Mouse (Mus musculus) gastrocnemius, postnatal 25 days (tissue): ENCODE results near the gene Olfr640. TPM values are rescaled to one million over a fixed set of nuclear protein-coding genes. Genes with fewer than 3 reads are reported as not detected.

Source experiments
- DNase-seq: peaks from one replicate; pipeline ENCODE4 v3.0.0; 2022
- long read RNA-seq, 2 experiments: library from polyadenylated mRNA; stranded (forward); transcript quantifications; one replicate each; pipeline ENCODE4 v2.0.0; 2021
- total RNA-seq, 2 experiments: library from RNA; stranded (reverse); gene quantifications; 1 replicate in 1 of 2; 2 replicates in 1 of 2; pipeline ENCODE4 v1.2.3; 2021

Gene Olfr640
- total RNA-seq, result not detected
- long read RNA-seq, experiment 1, result 0 reads
- long read RNA-seq, experiment 2, result 0 reads

DNA sequence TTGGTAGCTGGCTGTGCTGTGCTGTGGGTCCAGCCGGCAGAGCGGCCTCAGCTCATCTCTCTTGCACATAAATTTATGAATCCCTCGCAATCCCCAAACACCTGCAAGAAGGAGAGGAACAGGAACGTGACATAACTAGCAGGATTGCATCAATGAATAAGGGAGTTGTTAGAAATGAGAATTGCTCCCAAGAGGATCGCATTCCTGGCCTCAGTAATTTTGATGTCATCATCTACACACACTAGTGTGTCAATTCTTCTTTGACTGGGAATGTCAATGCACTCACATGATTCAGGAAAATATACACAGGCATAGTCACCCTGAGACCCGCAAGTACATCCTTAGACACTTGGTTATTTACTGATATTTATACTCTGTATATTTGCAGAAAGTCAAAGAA, at the start of gene Olfr640:
TSS of gene Olfr640 (minus strand) at position 101 of the 400 bp plus-strand sequence.
- no peak for DNase-seq

DNA sequence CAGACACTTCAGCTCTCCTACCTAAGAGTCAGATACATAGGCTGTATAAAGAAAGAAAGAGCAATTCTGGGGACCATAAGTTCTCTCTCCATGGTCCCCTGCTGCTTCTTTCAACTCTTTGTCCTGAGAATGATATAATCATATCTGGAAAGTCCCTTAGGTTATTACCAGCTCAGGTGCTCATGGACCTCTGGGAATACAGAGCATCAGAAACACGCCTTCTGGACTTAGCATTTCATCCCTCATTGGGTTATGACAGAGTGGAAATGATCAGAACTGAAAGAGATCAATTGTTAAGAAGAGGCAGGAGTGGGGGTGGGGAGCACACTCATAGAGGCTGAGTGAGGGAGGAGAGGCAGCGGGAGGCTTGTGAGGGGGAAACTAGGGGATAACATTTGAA, 46.4 kb upstream of the Olfr640 start, which contains the start of gene Olfr644:
TSS of gene Olfr644 (minus strand) at position 101 of the 400 bp plus-strand sequence.
- DNase-seq, result no peak

DNA sequence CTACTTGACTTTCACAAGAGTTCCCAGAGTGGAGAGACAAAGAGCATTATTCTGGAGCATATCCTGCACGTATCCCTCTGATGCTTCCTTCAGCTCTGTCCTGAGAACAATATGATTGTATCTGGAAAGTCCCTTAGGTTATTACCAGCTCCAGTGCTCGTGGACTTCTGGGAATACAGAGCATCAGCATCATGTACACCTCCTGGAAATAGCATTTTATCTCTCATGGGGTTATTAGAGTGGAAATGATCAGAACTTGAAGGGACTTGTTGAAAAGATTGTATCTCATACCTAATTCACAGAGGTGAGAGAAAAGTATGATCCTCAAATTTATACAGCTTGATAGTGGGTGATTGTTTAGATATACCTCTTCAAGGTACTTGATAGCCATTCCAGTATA, 36.0 kb upstream of the Olfr640 start, which contains the start of gene 4930516K23Rik:
TSS of gene 4930516K23Rik (minus strand) at position 101 of the 400 bp plus-strand sequence.
- DNase-seq, result no peak

DNA sequence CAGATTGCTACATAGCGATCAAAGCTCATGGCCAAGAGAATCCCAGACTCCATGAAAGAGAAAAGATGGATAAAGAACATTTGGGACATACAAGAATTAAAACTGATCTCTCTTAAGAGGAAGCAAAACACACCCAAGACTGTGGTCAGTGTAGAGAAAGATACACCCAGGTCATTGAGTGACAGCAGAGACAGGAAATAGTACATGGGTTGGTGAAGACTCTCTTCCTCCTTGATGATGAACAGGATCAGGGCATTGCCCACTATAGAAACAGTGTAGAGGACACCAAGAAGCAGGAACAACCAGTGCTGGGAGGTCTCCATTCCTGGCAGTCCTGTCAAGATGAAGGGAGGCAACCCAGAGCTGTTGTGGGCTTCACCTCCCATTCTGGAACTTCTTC, 33.8 kb upstream of the Olfr640 start:
- DNase-seq, result no peak

DNA sequence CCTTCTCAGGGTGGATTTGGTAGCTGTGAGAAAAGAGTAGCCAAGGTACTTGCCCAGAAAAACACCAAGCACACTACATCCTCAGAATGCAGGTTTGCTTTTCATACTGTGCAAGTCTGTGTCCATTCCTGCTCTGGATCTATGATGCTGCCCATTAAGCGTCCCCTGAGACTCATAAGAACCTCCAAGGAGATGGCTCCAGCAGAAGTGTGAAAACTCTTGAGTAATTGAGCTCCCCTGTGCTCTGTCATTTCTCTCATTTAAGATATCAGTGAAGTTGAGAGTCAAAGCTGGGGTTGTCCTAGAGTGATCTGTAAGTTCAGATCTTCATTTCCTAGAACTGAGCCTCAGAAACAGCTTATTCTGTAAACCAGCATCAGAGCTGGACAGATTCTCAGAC, 27.2 kb upstream of the Olfr640 start, which contains the start of gene Olfr642:
TSS of gene Olfr642 (minus strand) at position 101 of the 400 bp plus-strand sequence.
- no peak for DNase-seq

DNA sequence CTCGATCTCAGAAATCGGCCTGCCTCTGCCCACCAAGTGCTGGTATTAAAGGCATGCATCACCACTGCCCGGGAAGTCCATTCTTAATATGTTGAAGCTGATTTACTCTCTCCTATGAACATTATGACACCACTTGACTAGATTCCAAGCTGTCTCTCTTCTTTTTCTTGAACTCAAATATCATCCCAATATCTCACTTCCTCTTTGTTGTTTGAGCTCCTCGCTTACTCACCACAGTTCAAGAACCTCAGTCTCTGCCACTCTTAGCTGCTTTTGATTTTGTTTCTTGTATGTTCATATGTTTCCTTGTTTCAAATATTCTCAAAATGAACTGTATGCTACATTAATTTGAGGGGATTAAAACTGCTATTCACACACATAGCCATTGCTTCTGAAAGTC, 25.4 kb upstream of the Olfr640 start:
- DNase-seq, result no peak

DNA sequence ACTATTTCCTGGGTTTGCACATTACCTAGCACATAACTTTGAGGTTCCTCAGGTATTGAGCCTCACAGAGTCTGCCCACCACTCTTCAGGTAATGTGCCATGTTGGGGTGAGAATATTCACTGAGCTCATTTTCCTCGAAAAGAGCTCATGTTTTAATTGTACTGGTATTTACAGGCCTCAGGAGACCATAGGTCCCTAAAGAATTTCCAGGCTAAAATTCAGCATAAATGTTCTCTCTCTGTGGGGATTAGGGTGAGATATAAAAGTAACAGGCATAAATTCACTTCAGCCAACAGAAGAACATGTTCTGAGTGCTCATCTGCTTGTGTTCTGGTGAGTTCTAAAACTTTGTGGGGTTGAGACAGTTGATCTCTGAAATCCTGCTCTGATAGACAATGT, 9.8 kb upstream of the Olfr640 start, which contains the start of gene Olfr641:
TSS of gene Olfr641 (plus strand) at position 301 of the 400 bp plus-strand sequence.
- DNase-seq, result no peak

DNA sequence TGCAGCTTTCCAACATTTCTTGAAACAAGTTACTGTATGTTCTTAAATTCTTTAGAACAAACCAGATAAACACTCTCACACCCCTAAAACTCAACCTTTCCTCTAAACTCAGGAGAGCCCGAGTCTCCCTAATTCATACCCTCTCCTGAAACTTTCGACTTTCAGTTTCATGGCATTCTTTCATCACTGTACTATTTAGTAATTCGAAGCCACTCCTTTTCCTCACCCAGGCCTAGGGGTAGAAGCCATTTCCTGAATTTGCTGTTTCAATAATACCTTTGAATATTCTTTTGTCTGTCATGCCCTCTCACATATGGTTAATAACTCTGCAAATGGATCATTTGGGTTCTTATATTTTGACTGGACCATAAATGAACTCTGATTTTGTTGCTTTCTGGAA, 1.6 kb upstream of the Olfr640 start:
- DNase-seq, result no peak

DNA sequence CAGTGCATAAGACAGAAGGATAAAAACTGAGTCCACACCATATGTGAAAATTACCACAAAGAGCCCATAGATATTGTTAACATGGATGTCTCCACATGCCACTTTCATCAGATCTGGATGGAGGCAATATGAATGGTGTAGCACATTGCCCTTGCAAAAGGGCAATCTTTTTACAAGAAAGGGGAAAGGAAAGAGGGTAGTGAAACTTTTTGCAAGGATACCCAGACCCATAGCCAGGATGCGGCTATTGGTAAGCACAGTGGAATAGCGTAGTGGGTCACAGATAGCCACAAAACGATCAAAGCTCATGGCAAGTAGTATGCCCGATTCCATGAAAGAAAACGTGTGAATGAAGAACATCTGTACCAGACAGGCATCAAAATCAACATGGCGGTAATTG, 3.7 kb downstream of the Olfr640 start:
- DNase-seq, result no peak

DNA sequence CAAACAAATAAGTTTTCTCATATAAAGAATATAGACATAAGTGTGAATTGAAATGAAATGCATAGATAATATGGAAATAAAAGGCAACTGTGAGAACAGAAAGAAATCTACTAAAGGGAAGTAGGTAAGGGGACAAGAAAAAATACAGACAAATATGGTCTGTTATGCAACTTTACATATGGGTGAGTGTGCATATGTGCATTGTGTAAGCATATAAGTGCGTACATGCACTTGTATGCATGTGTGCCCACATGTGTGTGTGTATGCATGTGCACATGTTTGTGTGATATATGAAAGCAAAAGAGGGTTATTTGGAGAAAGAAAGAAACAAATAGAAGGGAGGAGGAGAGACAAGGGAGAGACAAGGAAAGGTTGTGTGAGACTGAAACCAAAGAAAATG, 6.4 kb downstream of the Olfr640 start:
- DNase-seq, result no peak

DNA sequence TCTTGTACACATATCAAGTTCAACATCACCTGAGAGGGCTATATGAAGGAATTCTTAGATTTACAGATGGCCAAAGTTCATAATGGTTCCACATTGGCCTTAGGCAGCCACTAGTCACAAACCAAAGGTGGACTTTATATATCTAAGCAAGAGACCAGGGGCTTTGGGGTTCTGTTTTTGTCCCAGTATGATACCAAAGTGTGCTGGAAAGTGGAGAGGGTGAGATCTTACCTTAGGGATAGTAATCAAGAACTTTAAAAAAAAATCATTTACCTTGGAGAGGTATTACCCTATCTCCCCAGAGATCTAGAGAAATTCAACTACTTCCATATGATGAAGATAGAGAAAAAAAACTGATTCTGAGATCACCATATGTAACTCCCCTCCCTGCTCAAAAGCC, 8.2 kb downstream of the Olfr640 start, which contains the start of gene Olfr639:
TSS of gene Olfr639 (minus strand) at position 101 of the 400 bp plus-strand sequence.
- DNase-seq, result no peak

DNA sequence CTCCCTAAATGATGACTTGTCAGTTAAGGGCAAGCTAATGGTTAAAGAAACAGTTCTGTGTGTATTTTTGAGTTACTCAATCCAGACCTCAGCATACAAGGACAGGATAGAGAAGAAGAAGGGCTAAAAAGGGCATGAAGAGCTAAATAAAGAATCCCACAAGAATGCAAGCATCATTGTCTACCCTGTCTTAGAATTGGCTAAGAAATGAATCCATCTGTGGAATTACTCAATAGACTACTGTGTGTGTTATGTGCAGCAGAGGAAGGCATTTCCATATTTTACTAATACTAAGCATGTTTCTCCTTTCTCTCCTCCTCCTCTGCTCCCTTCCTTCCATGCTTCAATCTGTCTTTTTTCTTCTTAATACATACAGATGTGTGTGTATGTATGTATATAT, 26.2 kb downstream of the Olfr640 start:
- DNase-seq, result no peak

DNA sequence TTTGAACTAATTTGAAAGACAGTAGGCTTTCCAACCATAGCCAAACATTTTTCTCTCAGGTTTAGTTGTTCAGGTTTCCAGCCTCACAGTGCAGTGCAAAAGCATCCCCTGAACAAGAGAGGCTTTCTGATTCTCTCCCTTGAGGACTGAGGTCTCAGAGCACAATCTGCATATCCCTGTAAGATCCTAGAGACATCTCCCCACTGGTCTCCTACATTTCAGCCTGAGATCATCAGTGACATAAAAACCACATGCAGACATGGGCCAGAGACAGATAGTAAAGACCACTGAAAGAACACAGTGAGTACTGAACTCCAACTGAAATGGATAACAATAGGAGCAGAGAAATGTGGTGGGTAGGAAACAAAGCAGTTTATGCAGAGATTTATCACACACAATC, 26.9 kb downstream of the Olfr640 start, which contains the start of gene Olfr638:
TSS of gene Olfr638 (plus strand) at position 301 of the 400 bp plus-strand sequence.
- no peak for DNase-seq

DNA sequence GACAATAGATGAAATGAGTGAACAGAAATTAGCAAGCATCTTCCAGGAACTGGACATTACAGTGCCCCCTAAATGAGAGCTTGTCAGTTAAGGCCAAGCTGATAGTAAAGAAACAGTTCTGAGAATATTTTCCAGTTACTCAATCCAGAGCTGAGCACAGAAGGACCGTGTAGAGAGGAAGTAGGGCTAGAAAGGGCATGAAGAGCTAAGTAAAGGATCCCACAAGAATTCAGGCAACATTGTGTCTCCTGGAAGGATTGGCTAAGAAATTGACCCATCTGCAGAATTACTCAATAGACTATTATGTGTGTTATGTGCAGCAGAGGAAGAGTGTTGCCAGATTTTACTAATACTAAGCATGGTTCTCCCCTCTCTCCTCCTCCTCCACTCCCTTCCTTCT, 53.6 kb downstream of the Olfr640 start:
- DNase-seq, result no peak

DNA sequence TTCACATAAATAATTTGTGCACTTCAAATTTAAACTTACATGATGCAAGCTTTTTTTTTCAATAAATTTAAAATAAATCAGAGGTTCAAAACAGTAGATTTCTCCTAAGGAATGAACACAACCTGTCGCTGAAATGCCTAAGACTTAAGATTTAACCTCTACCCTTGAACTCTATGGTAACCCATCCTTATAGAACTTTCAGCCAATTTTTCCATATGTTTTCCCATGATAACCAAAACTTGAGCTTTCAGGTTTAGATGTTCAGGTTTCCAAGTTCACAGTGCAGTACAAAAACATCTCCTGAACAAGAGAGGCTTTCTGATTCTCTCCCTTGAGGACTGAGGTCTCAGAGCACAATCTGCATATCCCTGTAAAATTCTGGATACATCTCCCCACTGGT, 54.5 kb downstream of the Olfr640 start, which contains the start of gene Olfr635:
TSS of gene Olfr635 (plus strand) at position 301 of the 400 bp plus-strand sequence.
- DNase-seq, result no peak

Other genes starting within 250 kb of the Olfr640 start
- not detected for gene Olfr68, start 245.9 kb downstream of the Olfr640 start, total RNA-seq
- gene Olfr67, start 233.8 kb downstream of the Olfr640 start, total RNA-seq, result not detected
- 100 to 1,000 TPM in 1 of 2 experiments, 10 to 100 TPM in 1; 60.5 to 281 TPM for gene Hbb-bt, start 211.6 kb downstream of the Olfr640 start, total RNA-seq
- gene Hbb-bs, start 197.5 kb downstream of the Olfr640 start, total RNA-seq, result 1,000 to 10,000 TPM in 1 of 2 experiments, 100 to 1,000 TPM in 1; 504 to 2,205 TPM
- gene Hbb-bh2, start 185.1 kb downstream of the Olfr640 start, total RNA-seq, result not detected
- gene Hbb-bh1, start 182.4 kb downstream of the Olfr640 start, total RNA-seq, result not detected
- not detected for gene Hbb-y, start 172.4 kb downstream of the Olfr640 start, total RNA-seq
- not detected for gene Olfr66, start 139.3 kb downstream of the Olfr640 start, total RNA-seq
- gene Olfr64, start 131.1 kb downstream of the Olfr640 start, total RNA-seq, result not detected
- gene Olfr65, start 122.1 kb downstream of the Olfr640 start, total RNA-seq, result not detected
- gene Olfr631, start 96.7 kb downstream of the Olfr640 start, total RNA-seq, result not detected
- gene Olfr632, start 91.2 kb downstream of the Olfr640 start, total RNA-seq, result not detected
- not detected for gene Olfr633, start 81.1 kb downstream of the Olfr640 start, total RNA-seq
- gene Olfr635, start 54.4 kb downstream of the Olfr640 start, total RNA-seq, result not detected
- gene Olfr638, start 26.8 kb downstream of the Olfr640 start, total RNA-seq, result not detected
- gene Olfr639, start 8.3 kb downstream of the Olfr640 start, total RNA-seq, result not detected
- gene Olfr641, start 9.9 kb upstream of the Olfr640 start, total RNA-seq, result not detected
- gene Olfr642, start 27.1 kb upstream of the Olfr640 start, total RNA-seq, result not detected
- not detected for gene 4930516K23Rik, start 35.9 kb upstream of the Olfr640 start, total RNA-seq
- not detected for gene Olfr644, start 46.3 kb upstream of the Olfr640 start, total RNA-seq
- not detected for gene Olfr645, start 59.9 kb upstream of the Olfr640 start, total RNA-seq
- not detected for gene Olfr646, start 79.3 kb upstream of the Olfr640 start, total RNA-seq
- not detected for gene Ubqln5, start 104.3 kb upstream of the Olfr640 start, total RNA-seq
- gene Olfr643, start 111.8 kb upstream of the Olfr640 start, total RNA-seq, result not detected
- not detected for gene Ubqln3, start 117.7 kb upstream of the Olfr640 start, total RNA-seq
- not detected for gene Ubqlnl, start 125.0 kb upstream of the Olfr640 start, total RNA-seq
- not detected for gene Olfm5, start 139.3 kb upstream of the Olfr640 start, total RNA-seq
- gene Olfr648, start 157.8 kb upstream of the Olfr640 start, total RNA-seq, result not detected
- not detected for gene Olfr649, start 170.4 kb upstream of the Olfr640 start, total RNA-seq
- gene Trim6, start 193.2 kb upstream of the Olfr640 start, total RNA-seq, result under 1 TPM in 1 of 2 experiments, not detected in 1; 0.11 TPM
- gene Trim34a, start 218.9 kb upstream of the Olfr640 start, total RNA-seq, result 1 to 10 TPM; 1.0 to 1.6 TPM